Mouse (Mus musculus) limb, embryonic 10.5 days (tissue): ENCODE measurements around the gene Ube2c. TPM values are rescaled to one million over a fixed set of nuclear protein-coding genes. Genes with fewer than 3 reads are reported as not detected.

Experiments
- DNase-seq: peaks from one replicate; pipeline ENCODE4 v3.0.0-alpha.2; 2017; ENCODE audit warnings: low spot score
- H3K27ac ChIP-seq: fragments of 300-500 bp; sonication (generic); 2 replicates; pipeline ENCODE4 v1.5.1; 2016; ENCODE audit warnings: mild to moderate bottlenecking
- H3K27me3 ChIP-seq: fragments of 300-500 bp; sonication (generic); 2 replicates; pipeline ENCODE4 v1.6.1; 2016; ENCODE audit warnings: low read depth, mild to moderate bottlenecking; ENCODE audit not compliant: poor library complexity, severe bottlenecking
- H3K36me3 ChIP-seq: fragments of 300-500 bp; sonication (generic); 2 replicates; pipeline ENCODE4 v1.6.1; 2016; ENCODE audit warnings: mild to moderate bottlenecking, moderate library complexity
- H3K4me1 ChIP-seq: fragments of 300-500 bp; sonication (generic); 2 replicates; pipeline ENCODE4 v1.6.1; 2016
- H3K4me3 ChIP-seq: fragments of 300-500 bp; sonication (generic); 2 replicates; pipeline ENCODE4 v1.5.1; 2016; ENCODE audit warnings: mild to moderate bottlenecking, moderate library complexity
- H3K9me3 ChIP-seq: fragments of 300-500 bp; sonication (generic); replicated peaks from 2 replicates; pipeline ENCODE4 v1.6.1; 2016; ENCODE audit warnings: mild to moderate bottlenecking
- WGBS: fragments of 180-500 bp; shearing (Covaris S2); methylation state at CpG from one replicate; pipeline ENCODE4 v1.1.7; 2016; 5-methylcytosine and 5-hydroxymethylcytosine counted together
- polyA plus RNA-seq: library from polyadenylated mRNA; unstranded; fragments of >200 nt; fragmentation: Nextera tagmentation; extraction: Ambion mirVana; gene quantifications from 2 replicates; pipeline ENCODE4 v1.2.1, GENCODE M21; 2016

Ube2c gene
- polyA plus RNA-seq, 1 experiment from 2014 or later = 617 TPM

GRCm38 (mm10) chr2:164748191-164748590, 21.5 kb upstream of the Ube2c start:
- WGBS = 94% methylated on average over 4 of the region's 4 CpGs
- Histone ChIP-seq H3K36me3 (peaks cover 59% of the 10 kb centered on the region), H3K27ac (no peak overlapping the region)

GRCm38 (mm10) chr2:164748991-164749390, 20.7 kb upstream of the Ube2c start:
- no peak overlapping the region for H3K27ac ChIP-seq
- peaks cover 67% of the 10 kb centered on the region for H3K36me3 ChIP-seq
- H3K27me3 ChIP-seq = no peaks in the 10 kb centered on the region
- H3K4me1 ChIP-seq = peaks cover 19% of the 10 kb centered on the region
- H3K9me3 ChIP-seq = no peaks in the 10 kb centered on the region
- DNase-seq = no peak
- 93% methylated on average over 6 of the region's 6 CpGs for WGBS
- H3K4me3 ChIP-seq = no peak overlapping the region

More at GRCm38 (mm10) chr2:164748191-164748590, 21.5 kb upstream of the Ube2c start:
- no peak for DNase-seq
- no peak overlapping the region for H3K4me3 ChIP-seq
- no peaks in the 10 kb centered on the region for H3K9me3 ChIP-seq
- peaks cover 19% of the 10 kb centered on the region for H3K4me1 ChIP-seq
- H3K27me3 ChIP-seq = no peaks in the 10 kb centered on the region

GRCm38 (mm10) chr2:164752454-164752853, 17.2 kb upstream of the Ube2c start:
- 94% methylated on average over 2 of the region's 2 CpGs for whole genome bisulfite sequencing
- DNase-seq = no peak
- Histone ChIP-seq H3K36me3 (peaks cover 100% of the 10 kb centered on the region), H3K27me3 (no peaks in the 10 kb centered on the region), H3K27ac (no peak overlapping the region), H3K4me3 (no peak overlapping the region), H3K9me3 (no peaks in the 10 kb centered on the region), H3K4me1 (no peaks in the 10 kb centered on the region; the same call in 1 of the 2 replicates)

- Histone ChIP-seq H3K27ac (no peak overlapping the region), H3K4me1 (no peaks in the 10 kb centered on the region), H3K36me3 (peaks cover 100% of the 10 kb centered on the region), H3K9me3 (no peaks in the 10 kb centered on the region), H3K27me3 (no peaks in the 10 kb centered on the region), H3K4me3 (no peak overlapping the region)
- no peak for DNase-seq
- 87% methylated on average over 11 of the region's 11 CpGs for WGBS
These were observed 15.6 kb upstream of the Ube2c start for GRCm38 (mm10) chr2:164754105-164754504.

- WGBS = 90% methylated on average over 2 of the region's 2 CpGs
- H3K9me3 ChIP-seq = no peaks in the 10 kb centered on the region
- no peak overlapping the region for H3K27ac ChIP-seq
- H3K4me3 ChIP-seq = no peak overlapping the region
- H3K36me3 ChIP-seq = peaks cover 100% of the 10 kb centered on the region
- no peaks in the 10 kb centered on the region for H3K27me3 ChIP-seq
- no peaks in the 10 kb centered on the region for H3K4me1 ChIP-seq
- DNase-seq = no peak
These were observed 14.9 kb upstream of the Ube2c start for GRCm38 (mm10) chr2:164754800-164755199.

- DNase-seq = no peak
- Histone ChIP-seq H3K4me1 (no peaks in the 10 kb centered on the region), H3K27me3 (no peaks in the 10 kb centered on the region), H3K9me3 (no peaks in the 10 kb centered on the region), H3K27ac (no peak overlapping the region), H3K36me3 (peaks cover 100% of the 10 kb centered on the region), H3K4me3 (no peak overlapping the region)
- WGBS = 96% methylated on average over 11 of the region's 11 CpGs
These were observed 11.9 kb upstream of the Ube2c start for GRCm38 (mm10) chr2:164757841-164758240.

- Histone ChIP-seq H3K4me3 (no peak overlapping the region), H3K27me3 (no peaks in the 10 kb centered on the region), H3K4me1 (no peaks in the 10 kb centered on the region), H3K36me3 (peaks cover 100% of the 10 kb centered on the region), H3K27ac (no peak overlapping the region), H3K9me3 (no peaks in the 10 kb centered on the region)
- DNase-seq = no peak
- 71% methylated on average over 1 of the region's 1 CpGs for WGBS
These were observed 11.0 kb upstream of the Ube2c start for GRCm38 (mm10) chr2:164758692-164759091.

GRCm38 (mm10) chr2:164760059-164760833, 9.5 kb upstream of the Ube2c start:
- WGBS = 84% methylated on average over 4 of the region's 4 CpGs

GRCm38 (mm10) chr2:164761502-164761901, 8.2 kb upstream of the Ube2c start:
- Histone ChIP-seq H3K36me3 (peaks cover 94% of the 10 kb centered on the region), H3K9me3 (no peaks in the 10 kb centered on the region), H3K27ac (no peak overlapping the region), H3K27me3 (no peaks in the 10 kb centered on the region), H3K4me3 (no peak overlapping the region), H3K4me1 (no peaks in the 10 kb centered on the region)
- WGBS = 94% methylated on average over 2 of the region's 2 CpGs
- DNase-seq = no peak

More at GRCm38 (mm10) chr2:164760059-164760833, 9.5 kb upstream of the Ube2c start:
- H3K4me3 ChIP-seq = no peak overlapping the region
- H3K36me3 ChIP-seq = peaks cover 94% of the 10 kb centered on the region
- no peaks in the 10 kb centered on the region for H3K4me1 ChIP-seq
- H3K27ac ChIP-seq = no peak overlapping the region
- no peak for DNase-seq
- no peaks in the 10 kb centered on the region for H3K9me3 ChIP-seq
- H3K27me3 ChIP-seq = no peaks in the 10 kb centered on the region

GRCm38 (mm10) chr2:164761971-164762370, 7.7 kb upstream of the Ube2c start:
- Histone ChIP-seq H3K27me3 (no peaks in the 10 kb centered on the region), H3K36me3 (peaks cover 94% of the 10 kb centered on the region), H3K4me3 (no peak overlapping the region), H3K27ac (no peak overlapping the region), H3K4me1 (no peaks in the 10 kb centered on the region), H3K9me3 (no peaks in the 10 kb centered on the region)
- 95% methylated on average over 4 of the region's 4 CpGs for WGBS
- DNase-seq = no peak

- H3K27me3 ChIP-seq = no peaks in the 10 kb centered on the region
- DNase-seq = no peak
- no peak overlapping the region for H3K27ac ChIP-seq
- H3K4me3 ChIP-seq = no peak overlapping the region
- no peaks in the 10 kb centered on the region for H3K9me3 ChIP-seq
- H3K36me3 ChIP-seq = peaks cover 94% of the 10 kb centered on the region
- WGBS = 94% methylated on average over 7 of the region's 7 CpGs
- no peaks in the 10 kb centered on the region for H3K4me1 ChIP-seq
These were observed 7.1 kb upstream of the Ube2c start for GRCm38 (mm10) chr2:164762593-164762992.

- Histone ChIP-seq H3K4me3 (no peak overlapping the region), H3K9me3 (no peaks in the 10 kb centered on the region), H3K4me1 (peaks cover 7% of the 10 kb centered on the region), H3K27ac (no peak overlapping the region), H3K36me3 (peaks cover 75% of the 10 kb centered on the region), H3K27me3 (no peaks in the 10 kb centered on the region)
- WGBS = 84% methylated on average over 3 of the region's 3 CpGs
- DNase-seq = no peak
These were observed 3.9 kb upstream of the Ube2c start for GRCm38 (mm10) chr2:164765841-164766240.

GRCm38 (mm10) chr2:164767812-164768540, 1.7 kb upstream of the Ube2c start:
- Histone ChIP-seq H3K36me3 (peaks cover 75% of the 10 kb centered on the region), H3K4me3 (no peak overlapping the region), H3K9me3 (no peaks in the 10 kb centered on the region), H3K27me3 (no peaks in the 10 kb centered on the region), H3K4me1 (peaks cover 23% of the 10 kb centered on the region), H3K27ac (no peak overlapping the region)
- DNase-seq = no peak
- WGBS = 96% methylated on average over 15 of the region's 15 CpGs
